Mouse (Mus musculus) embryonic facial prominence, embryonic 15.5 days (tissue): ENCODE measurements at regions not wholly inside any gene's neighbourhood (a gene's known extent, or its start where the extent isn't known, plus 50 kb on each side); places are given as distances from the start of the nearest gene placed in this dataset.

Source experiments
- ATAC-seq: fragments of 200-750 bp; cut with Nextera tagmentation; 2 replicates; pipeline ENCODE4 v1.8.0; 2017; ENCODE audit warnings: low read depth, moderate TSS enrichment; ENCODE audit not compliant: insufficient number of reproducible peaks, low FRiP score, low TSS enrichment
- H3K27ac ChIP-seq: fragments of 300-500 bp; sonication (generic); replicated peaks from 2 replicates; pipeline ENCODE4 v1.5.1; 2015; ENCODE audit warnings: mild to moderate bottlenecking, inconsistent platforms
- H3K27me3 ChIP-seq: fragments of 300-500 bp; sonication (generic); 2 replicates; pipeline ENCODE4 v1.6.1; 2015; ENCODE audit warnings: inconsistent platforms
- H3K36me3 ChIP-seq: fragments of 300-500 bp; sonication (generic); 2 replicates; pipeline ENCODE4 v1.6.1; 2015; ENCODE audit warnings: mild to moderate bottlenecking, inconsistent platforms
- H3K4me1 ChIP-seq: fragments of 300-500 bp; sonication (generic); 2 replicates; pipeline ENCODE4 v1.6.1; 2015; ENCODE audit warnings: inconsistent platforms
- H3K4me2 ChIP-seq: fragments of 300-500 bp; sonication (generic); replicated peaks from 2 replicates; pipeline ENCODE4 v1.6.1; 2015; ENCODE audit warnings: mild to moderate bottlenecking, inconsistent platforms
- H3K4me3 ChIP-seq: fragments of 300-500 bp; sonication (generic); replicated peaks from 2 replicates; pipeline ENCODE4 v1.5.1; 2015; ENCODE audit warnings: mild to moderate bottlenecking, inconsistent platforms
- H3K9ac ChIP-seq: fragments of 300-500 bp; sonication (generic); 2 replicates; pipeline ENCODE4 v1.6.1; 2015; ENCODE audit warnings: inconsistent platforms
- H3K9me3 ChIP-seq: fragments of 300-500 bp; sonication (generic); replicated peaks from 2 replicates; pipeline ENCODE4 v1.6.1; 2016; ENCODE audit warnings: inconsistent platforms
- WGBS: fragments of 180-500 bp; shearing (Covaris S2); methylation state at CpG from one replicate; pipeline ENCODE4 v1.1.7; 2015; 5-methylcytosine and 5-hydroxymethylcytosine counted together

GRCm38 (mm10) chr2:106256012-106256411 lies 252.7 kb upstream of the Dnajc24 start:
- Histone ChIP-seq H3K9ac (no peak overlapping the region), H3K4me2 (no peak overlapping the region), H3K4me1 (no peaks in the 10 kb centered on the region), H3K36me3 (no peaks in the 10 kb centered on the region), H3K27ac (no peak overlapping the region), H3K9me3 (no peaks in the 10 kb centered on the region), H3K27me3 (no peaks in the 10 kb centered on the region), H3K4me3 (no peak overlapping the region)
- WGBS: 57% methylated on average over 12 of the region's 12 CpGs
- ATAC-seq: no peak

DNA sequence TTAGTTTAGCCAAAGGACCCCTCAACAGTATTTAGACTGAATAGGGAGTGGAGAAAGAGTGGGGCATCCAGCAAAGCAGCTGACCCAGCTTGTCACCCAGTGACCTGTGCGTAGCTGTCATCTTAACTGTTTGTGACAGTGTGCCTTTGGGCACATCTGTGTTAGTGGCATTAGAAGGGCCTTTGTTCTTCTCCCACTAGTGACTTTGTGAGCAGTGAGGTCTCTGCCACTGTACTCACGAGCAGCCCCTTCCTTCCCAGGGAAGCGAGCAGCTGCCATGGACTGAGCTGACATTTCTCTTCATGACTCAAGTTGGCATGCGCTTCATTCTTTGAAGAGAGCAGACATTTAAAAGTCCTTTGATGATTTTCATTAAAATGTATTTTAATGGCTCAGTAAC lies 231.0 kb upstream of the Dnajc24 start:
- H3K27me3 ChIP-seq: no peaks in the 10 kb centered on the region
- H3K4me2 ChIP-seq: no peak overlapping the region
- H3K36me3 ChIP-seq: no peaks in the 10 kb centered on the region
- H3K27ac ChIP-seq: no peak overlapping the region
- ATAC-seq: no peak
- H3K9ac ChIP-seq: no peak overlapping the region
- WGBS: 42% methylated on average over 4 of the region's 4 CpGs
- H3K4me1 ChIP-seq: no peaks in the 10 kb centered on the region
- no peaks in the 10 kb centered on the region for H3K9me3 ChIP-seq
- H3K4me3 ChIP-seq: no peak overlapping the region

DNA sequence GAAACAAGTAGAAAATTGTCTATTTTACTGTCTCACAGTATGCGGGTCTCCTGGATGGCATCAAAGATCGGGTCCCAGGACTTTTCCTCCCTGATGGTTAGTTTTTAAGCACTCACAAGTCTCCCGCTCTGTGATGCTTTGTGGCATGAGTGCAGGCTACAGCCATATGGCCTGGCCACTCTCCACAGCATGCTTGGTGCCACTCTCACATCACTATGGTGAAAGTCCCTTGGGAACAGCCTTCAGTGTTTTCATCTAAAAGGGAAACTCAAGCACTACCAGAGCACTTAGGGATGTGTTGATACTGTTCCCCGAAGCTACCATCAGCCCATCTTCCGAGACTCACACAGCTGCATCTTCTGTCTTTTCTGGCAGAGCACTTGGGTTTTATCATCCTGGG lies 227.8 kb upstream of the Dnajc24 start:
- Histone ChIP-seq H3K4me2 (no peak overlapping the region), H3K4me3 (no peak overlapping the region), H3K4me1 (no peaks in the 10 kb centered on the region), H3K9ac (no peak overlapping the region), H3K27ac (no peak overlapping the region), H3K27me3 (no peaks in the 10 kb centered on the region), H3K9me3 (no peaks in the 10 kb centered on the region), H3K36me3 (no peaks in the 10 kb centered on the region)
- WGBS: 82% methylated on average over 5 of the region's 5 CpGs
- no peak for ATAC-seq

DNA sequence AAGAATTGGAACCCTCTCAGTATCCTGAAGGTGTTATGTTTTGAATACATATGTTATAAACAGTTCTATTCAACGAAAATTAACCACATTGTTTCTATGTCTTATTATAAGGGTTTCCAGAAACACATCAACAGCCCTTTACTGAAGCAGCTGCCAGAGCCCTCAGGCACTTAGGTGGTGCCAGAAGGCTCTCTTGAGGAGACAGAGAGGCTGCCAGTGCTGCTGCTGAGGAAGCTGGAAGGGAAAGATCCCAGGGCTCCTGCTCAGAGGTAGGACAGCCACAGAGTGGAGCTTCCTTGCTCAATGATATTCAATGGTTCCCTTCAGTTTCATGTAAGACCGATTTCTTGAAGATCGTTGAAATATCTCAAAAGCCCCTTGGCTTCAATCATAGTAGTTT lies 226.7 kb upstream of the Dnajc24 start:
- no peak overlapping the region for H3K4me3 ChIP-seq
- H3K9me3 ChIP-seq: no peaks in the 10 kb centered on the region
- H3K27me3 ChIP-seq: no peaks in the 10 kb centered on the region
- no peaks in the 10 kb centered on the region for H3K36me3 ChIP-seq
- H3K4me1 ChIP-seq: no peaks in the 10 kb centered on the region
- H3K9ac ChIP-seq: no peak overlapping the region
- H3K4me2 ChIP-seq: no peak overlapping the region
- no peak for ATAC-seq
- H3K27ac ChIP-seq: no peak overlapping the region
- WGBS: 79% methylated on average over 3 of the region's 3 CpGs

DNA sequence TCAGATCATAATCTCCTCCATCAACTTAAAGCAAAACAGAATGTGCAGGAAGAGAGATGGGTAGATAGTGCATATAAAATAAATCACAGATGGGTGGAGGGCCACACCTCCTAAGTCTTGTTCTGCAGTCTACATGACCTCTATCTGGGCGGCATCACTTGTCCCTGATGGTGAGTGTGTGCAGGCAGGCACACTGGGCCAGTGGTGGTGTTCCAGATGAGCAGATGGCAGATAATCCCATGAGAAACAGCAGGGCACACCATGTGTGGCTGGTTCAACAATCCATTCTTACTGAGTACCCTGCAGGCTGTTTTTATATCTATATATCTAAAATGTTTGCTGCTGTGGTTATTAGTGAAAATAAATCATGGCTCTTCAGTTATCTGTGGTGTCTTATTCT lies 224.9 kb upstream of the Dnajc24 start:
- H3K9me3 ChIP-seq: no peaks in the 10 kb centered on the region
- no peak overlapping the region for H3K9ac ChIP-seq
- no peak overlapping the region for H3K4me3 ChIP-seq
- no peak overlapping the region for H3K27ac ChIP-seq
- no peaks in the 10 kb centered on the region for H3K27me3 ChIP-seq
- H3K36me3 ChIP-seq: no peaks in the 10 kb centered on the region
- H3K4me2 ChIP-seq: no peak overlapping the region
- no peaks in the 10 kb centered on the region for H3K4me1 ChIP-seq
- 44% methylated on average over 1 of the region's 1 CpGs for WGBS
- no peak for ATAC-seq

GRCm38 (mm10) chr2:106216169-106216568 lies 212.8 kb upstream of the Dnajc24 start:
- H3K4me2 ChIP-seq: no peak overlapping the region
- 60% methylated on average over 3 of the region's 3 CpGs for WGBS
- H3K9ac ChIP-seq: no peak overlapping the region
- H3K27ac ChIP-seq: no peak overlapping the region
- H3K27me3 ChIP-seq: no peaks in the 10 kb centered on the region
- H3K36me3 ChIP-seq: no peaks in the 10 kb centered on the region
- H3K4me1 ChIP-seq: no peaks in the 10 kb centered on the region
- no peaks in the 10 kb centered on the region for H3K9me3 ChIP-seq
- no peak overlapping the region for H3K4me3 ChIP-seq
- no peak for ATAC-seq

DNA sequence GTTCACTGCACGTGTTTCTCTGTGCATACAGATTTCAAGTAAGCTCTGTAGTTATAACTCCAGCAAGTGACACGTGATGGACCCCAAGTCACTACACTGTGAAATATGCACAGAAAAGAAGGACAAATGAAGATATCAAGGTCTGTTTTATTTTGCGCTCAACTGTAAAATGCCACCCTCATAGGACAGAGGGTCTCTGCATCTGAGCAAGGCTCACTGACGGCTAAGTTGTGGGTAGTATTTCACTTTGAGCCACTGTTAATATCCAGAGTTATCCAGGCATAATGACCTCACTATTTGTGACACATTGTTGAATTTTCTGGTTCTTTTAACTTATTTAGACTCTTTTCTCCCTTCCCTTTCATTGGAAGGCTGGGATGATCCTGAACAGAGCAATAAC lies 210.4 kb upstream of the Dnajc24 start:
- no peaks in the 10 kb centered on the region for H3K4me1 ChIP-seq
- no peaks in the 10 kb centered on the region for H3K9me3 ChIP-seq
- H3K36me3 ChIP-seq: no peaks in the 10 kb centered on the region
- no peak for ATAC-seq
- no peak overlapping the region for H3K9ac ChIP-seq
- no peak overlapping the region for H3K4me2 ChIP-seq
- 72% methylated on average over 4 of the region's 4 CpGs for WGBS
- H3K4me3 ChIP-seq: no peak overlapping the region
- no peak overlapping the region for H3K27ac ChIP-seq
- no peaks in the 10 kb centered on the region for H3K27me3 ChIP-seq

DNA sequence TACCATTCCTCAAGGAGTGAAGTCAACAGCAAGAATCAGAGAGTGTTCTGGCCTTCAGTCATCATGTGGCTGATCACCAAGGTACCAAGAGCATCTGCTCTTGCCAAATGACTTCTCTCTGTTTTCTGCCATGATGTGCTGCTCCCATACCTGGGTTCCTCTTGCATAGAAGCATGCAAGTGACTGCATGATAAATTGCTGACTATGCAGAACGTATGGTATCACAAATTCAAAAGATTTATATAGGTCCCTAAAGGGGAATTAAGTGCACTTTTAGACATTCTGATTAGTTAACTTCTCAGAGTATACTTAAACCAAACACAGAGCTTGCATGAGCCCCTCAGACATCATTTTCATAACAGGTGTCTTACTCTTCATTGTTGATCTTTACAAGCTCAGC lies 207.4 kb upstream of the Dnajc24 start:
- no peak for ATAC-seq
- H3K36me3 ChIP-seq: no peaks in the 10 kb centered on the region
- H3K4me2 ChIP-seq: no peak overlapping the region
- H3K9ac ChIP-seq: no peak overlapping the region
- no peak overlapping the region for H3K27ac ChIP-seq
- H3K4me1 ChIP-seq: no peaks in the 10 kb centered on the region
- no peaks in the 10 kb centered on the region for H3K27me3 ChIP-seq
- H3K4me3 ChIP-seq: no peak overlapping the region
- H3K9me3 ChIP-seq: no peaks in the 10 kb centered on the region
- WGBS: 73% methylated on average over 1 of the region's 1 CpGs

DNA sequence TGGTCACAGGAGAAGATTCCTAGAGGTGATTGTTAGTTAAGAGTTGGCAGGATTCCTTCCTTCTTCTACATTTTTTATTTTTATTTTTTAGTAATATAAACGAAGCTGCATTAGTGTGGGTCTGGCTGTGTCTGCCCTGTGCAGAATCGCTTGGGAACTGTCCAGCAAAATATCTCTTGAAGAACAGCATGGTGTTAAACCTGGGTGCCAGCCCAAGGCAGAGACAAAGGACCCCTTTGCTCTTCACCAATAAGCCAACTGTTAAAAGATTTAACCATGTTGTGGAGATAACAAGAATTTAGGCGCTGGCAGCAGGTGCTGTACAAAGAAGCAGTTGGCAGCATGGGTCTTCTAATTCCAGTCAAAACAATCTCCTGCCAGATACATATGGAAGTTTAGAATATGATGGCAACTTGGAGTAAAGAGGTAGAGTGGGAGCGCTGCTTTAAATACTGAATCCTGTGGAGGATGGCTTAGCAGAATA lies 205.5 kb upstream of the Dnajc24 start:
- Histone ChIP-seq H3K27ac (no peak overlapping the region), H3K4me3 (no peak overlapping the region), H3K4me2 (no peak overlapping the region), H3K9ac (no peak overlapping the region), H3K27me3 (no peaks in the 10 kb centered on the region), H3K9me3 (no peaks in the 10 kb centered on the region), H3K36me3 (no peaks in the 10 kb centered on the region), H3K4me1 (no peaks in the 10 kb centered on the region)
- WGBS: 62% methylated on average over 4 of the region's 4 CpGs
- ATAC-seq: no peak

GRCm38 (mm10) chr2:106200130-106200529 lies 196.8 kb upstream of the Dnajc24 start:
- Histone ChIP-seq H3K4me1 (no peaks in the 10 kb centered on the region), H3K9me3 (no peaks in the 10 kb centered on the region), H3K27ac (no peak overlapping the region), H3K9ac (no peak overlapping the region), H3K4me2 (no peak overlapping the region), H3K4me3 (no peak overlapping the region), H3K36me3 (no peaks in the 10 kb centered on the region), H3K27me3 (no peaks in the 10 kb centered on the region)
- no peak for ATAC-seq
- 92% methylated on average over 2 of the region's 2 CpGs for WGBS

- H3K4me1 ChIP-seq: no peaks in the 10 kb centered on the region
- no peaks in the 10 kb centered on the region for H3K36me3 ChIP-seq
- no peaks in the 10 kb centered on the region; the same call in 1 of the 2 replicates for H3K27me3 ChIP-seq
- 0 out of 2 replicates have a peak overlapping the region, but pooled peaks have one; percentile 63 for H3K4me2 ChIP-seq
- ATAC-seq: no peak
- H3K9me3 ChIP-seq: no peaks in the 10 kb centered on the region
- no peak overlapping the region for H3K27ac ChIP-seq
- WGBS: 7% methylated on average over 7 of the region's 7 CpGs
- H3K4me3 ChIP-seq: no peak overlapping the region
- no peak overlapping the region for H3K9ac ChIP-seq
Measured at GRCm38 (mm10) chr2:106195170-106195569, 191.8 kb upstream of the Dnajc24 start.

GRCm38 (mm10) chr2:106194369-106195023 lies 191.1 kb upstream of the Dnajc24 start:
- no peaks in the 10 kb centered on the region; the same call in 1 of the 2 replicates for H3K27me3 ChIP-seq
- no peak for ATAC-seq
- H3K4me1 ChIP-seq: no peaks in the 10 kb centered on the region
- H3K27ac ChIP-seq: no peak overlapping the region
- peak overlapping the region; percentile 29 for H3K4me3 ChIP-seq
- no peaks in the 10 kb centered on the region for H3K9me3 ChIP-seq
- H3K4me2 ChIP-seq: peak overlapping the region; percentile 63
- WGBS: 10% methylated on average over 14 of the region's 14 CpGs
- H3K36me3 ChIP-seq: no peaks in the 10 kb centered on the region
- H3K9ac ChIP-seq: no peak overlapping the region
